Mouse (Mus musculus): Measurements from ENCODE around the gene E2f7. TPM values are rescaled to one million over a fixed set of nuclear protein-coding genes. Genes with fewer than 3 reads are reported as not detected.
"Not testable (repeated sequence)": the region's sequence is repeated elsewhere in the genome, so short reads cannot be mapped to it uniquely, and the experiment has no call there.

The E2f7 gene
- polyA plus RNA-seq, 1 experiment from 2014 or later, result 32.4 TPM

GRCm38 (mm10) chr10:110743701-110744100 is 1.5 kb upstream of the E2f7 start:
- Histone ChIP-seq H3K36me3 (ENCODE audit: control insufficient read depth, insufficient read depth, low read length) (peaks cover 8% of the 10 kb centered on the region; the same call in 1 of the 2 replicates), H3K9me3 (ENCODE audit: control insufficient read depth, low read length) (no peaks in the 10 kb centered on the region), H3K27ac (ENCODE audit: low read depth, low read length) (no peak overlapping the region), H3K4me3 (ENCODE audit: low read length) (no peak overlapping the region), H3K9ac (ENCODE audit: low read depth, low read length) (no peak overlapping the region), H3K4me1 (ENCODE audit: control insufficient read depth, insufficient read depth, low read length) (peaks cover 8% of the 10 kb centered on the region; the same call in 1 of the 2 replicates), H3K27me3 (ENCODE audit: control insufficient read depth, insufficient read depth, low read length) (no peaks in the 10 kb centered on the region), H3K4me2 (replicated peaks; ENCODE audit: low read depth, low read length) (no peak overlapping the region)
- WGBS, result 86% methylated on average over 6 of the region's 6 CpGs
- no peak for ATAC-seq (ENCODE audit: low FRiP score, low TSS enrichment)

- Histone ChIP-seq H3K4me3 (ENCODE audit: low read length) (no peak overlapping the region; the same call in 1 of the 2 replicates), H3K9ac (ENCODE audit: low read depth, low read length) (no peak overlapping the region), H3K4me2 (replicated peaks; ENCODE audit: low read depth, low read length) (no peak overlapping the region; the same call in 1 of the 2 replicates), H3K9me3 (ENCODE audit: control insufficient read depth, low read length) (no peaks in the 10 kb centered on the region), H3K36me3 (ENCODE audit: control insufficient read depth, insufficient read depth, low read length) (peaks cover 12% of the 10 kb centered on the region; the same call in 1 of the 2 replicates), H3K27ac (ENCODE audit: low read depth, low read length) (no peak overlapping the region), H3K4me1 (ENCODE audit: control insufficient read depth, insufficient read depth, low read length) (peaks cover 11% of the 10 kb centered on the region; the same call in 1 of the 2 replicates), H3K27me3 (ENCODE audit: control insufficient read depth, insufficient read depth, low read length) (no peaks in the 10 kb centered on the region)
- WGBS, result 63% methylated on average over 12 of the region's 12 CpGs
- no peak for ATAC-seq (ENCODE audit: low FRiP score, low TSS enrichment)
Observed at GRCm38 (mm10) chr10:110744120-110744519, 1.1 kb upstream of the E2f7 start.

- WGBS, result 1% methylated on average over 22 of the region's 23 CpGs
- peak overlapping the region; percentile 83 for H3K27ac ChIP-seq (ENCODE audit: low read depth, low read length)
- peak overlapping the region; percentile 73 for H3K4me3 ChIP-seq (ENCODE audit: low read length)
- peak overlapping the region; percentile 93 for H3K4me2 ChIP-seq (replicated peaks; ENCODE audit: low read depth, low read length)
- H3K27me3 ChIP-seq (ENCODE audit: control insufficient read depth, insufficient read depth, low read length), result no peaks in the 10 kb centered on the region
- peaks cover 22% of the 10 kb centered on the region for H3K36me3 ChIP-seq (ENCODE audit: control insufficient read depth, insufficient read depth, low read length)
- peaks cover 11% of the 10 kb centered on the region; the same call in 1 of the 2 replicates for H3K4me1 ChIP-seq (ENCODE audit: control insufficient read depth, insufficient read depth, low read length)
- no peaks in the 10 kb centered on the region for H3K9me3 ChIP-seq (ENCODE audit: control insufficient read depth, low read length)
- H3K9ac ChIP-seq (ENCODE audit: low read depth, low read length), result peak overlapping the region; percentile 89
- peak; percentile 74; the same call in 1 of the 2 replicates for ATAC-seq (ENCODE audit: low FRiP score, low TSS enrichment)
Observed at GRCm38 (mm10) chr10:110745640-110746032, 397 bp downstream of the E2f7 start.

GRCm38 (mm10) chr10:110749081-110749480 is 3.8 kb downstream of the E2f7 start:
- Histone ChIP-seq H3K4me1 (ENCODE audit: control insufficient read depth, insufficient read depth, low read length) (peaks cover 11% of the 10 kb centered on the region; the same call in 1 of the 2 replicates), H3K4me2 (replicated peaks; ENCODE audit: low read depth, low read length) (no peak overlapping the region), H3K4me3 (ENCODE audit: low read length) (no peak overlapping the region), H3K27ac (ENCODE audit: low read depth, low read length) (no peak overlapping the region), H3K36me3 (ENCODE audit: control insufficient read depth, insufficient read depth, low read length) (peaks cover 45% of the 10 kb centered on the region), H3K9me3 (ENCODE audit: control insufficient read depth, low read length) (no peaks in the 10 kb centered on the region), H3K27me3 (ENCODE audit: control insufficient read depth, insufficient read depth, low read length) (no peaks in the 10 kb centered on the region), H3K9ac (ENCODE audit: low read depth, low read length) (no peak overlapping the region)
- no peak for ATAC-seq (ENCODE audit: low FRiP score, low TSS enrichment)
- WGBS, result 94% methylated on average over 9 of the region's 9 CpGs

- Histone ChIP-seq H3K27me3 (ENCODE audit: control insufficient read depth, insufficient read depth, low read length) (no peaks in the 10 kb centered on the region), H3K4me3 (ENCODE audit: low read length) (no peak overlapping the region), H3K4me2 (replicated peaks; ENCODE audit: low read depth, low read length) (no peak overlapping the region), H3K36me3 (ENCODE audit: control insufficient read depth, insufficient read depth, low read length) (peaks cover 52% of the 10 kb centered on the region), H3K27ac (ENCODE audit: low read depth, low read length) (no peak overlapping the region), H3K9me3 (ENCODE audit: control insufficient read depth, low read length) (no peaks in the 10 kb centered on the region), H3K9ac (ENCODE audit: low read depth, low read length) (no peak overlapping the region), H3K4me1 (ENCODE audit: control insufficient read depth, insufficient read depth, low read length) (peaks cover 11% of the 10 kb centered on the region; the same call in 1 of the 2 replicates)
- ATAC-seq (ENCODE audit: low FRiP score, low TSS enrichment), result no peak
- 97% methylated on average over 9 of the region's 9 CpGs for WGBS
Observed at GRCm38 (mm10) chr10:110749510-110750305, 4.5 kb downstream of the E2f7 start.

GRCm38 (mm10) chr10:110752849-110753248 is 7.6 kb downstream of the E2f7 start:
- H3K9ac ChIP-seq (ENCODE audit: low read depth, low read length), result no peak overlapping the region
- H3K4me3 ChIP-seq (ENCODE audit: low read length), result no peak overlapping the region
- peak; percentile 30; the same call in 1 of the 2 replicates for ATAC-seq (ENCODE audit: low FRiP score, low TSS enrichment)
- H3K9me3 ChIP-seq (ENCODE audit: control insufficient read depth, low read length), result no peaks in the 10 kb centered on the region
- no peaks in the 10 kb centered on the region for H3K27me3 ChIP-seq (ENCODE audit: control insufficient read depth, insufficient read depth, low read length)
- peaks cover 76% of the 10 kb centered on the region for H3K36me3 ChIP-seq (ENCODE audit: control insufficient read depth, insufficient read depth, low read length)
- peaks cover 2% of the 10 kb centered on the region; the same call in 1 of the 2 replicates for H3K4me1 ChIP-seq (ENCODE audit: control insufficient read depth, insufficient read depth, low read length)
- H3K27ac ChIP-seq (ENCODE audit: low read depth, low read length), result no peak overlapping the region
- H3K4me2 ChIP-seq (replicated peaks; ENCODE audit: low read depth, low read length), result no peak overlapping the region
- 38% methylated on average over 3 of the region's 3 CpGs for WGBS

GRCm38 (mm10) chr10:110755556-110755955 is 10.3 kb downstream of the E2f7 start:
- Histone ChIP-seq H3K4me1 (ENCODE audit: control insufficient read depth, insufficient read depth, low read length) (no peaks in the 10 kb centered on the region; the same call in 1 of the 2 replicates), H3K9me3 (ENCODE audit: control insufficient read depth, low read length) (no peaks in the 10 kb centered on the region), H3K27ac (ENCODE audit: low read depth, low read length) (no peak overlapping the region), H3K4me2 (replicated peaks; ENCODE audit: low read depth, low read length) (no peak overlapping the region), H3K9ac (ENCODE audit: low read depth, low read length) (no peak overlapping the region), H3K4me3 (ENCODE audit: low read length) (no peak overlapping the region), H3K27me3 (ENCODE audit: control insufficient read depth, insufficient read depth, low read length) (no peaks in the 10 kb centered on the region), H3K36me3 (ENCODE audit: control insufficient read depth, insufficient read depth, low read length) (peaks cover 68% of the 10 kb centered on the region)
- ATAC-seq (ENCODE audit: low FRiP score, low TSS enrichment), result no peak
- 96% methylated on average over 10 of the region's 10 CpGs for WGBS

- H3K27ac ChIP-seq (ENCODE audit: low read depth, low read length), result no peak overlapping the region
- no peak overlapping the region for H3K4me3 ChIP-seq (ENCODE audit: low read length)
- no peak overlapping the region for H3K9ac ChIP-seq (ENCODE audit: low read depth, low read length)
- H3K36me3 ChIP-seq (ENCODE audit: control insufficient read depth, insufficient read depth, low read length), result peaks cover 68% of the 10 kb centered on the region
- H3K4me2 ChIP-seq (replicated peaks; ENCODE audit: low read depth, low read length), result no peak overlapping the region
- H3K9me3 ChIP-seq (ENCODE audit: control insufficient read depth, low read length), result no peaks in the 10 kb centered on the region
- 86% methylated on average over 7 of the region's 7 CpGs for whole genome bisulfite sequencing
- H3K27me3 ChIP-seq (ENCODE audit: control insufficient read depth, insufficient read depth, low read length), result no peaks in the 10 kb centered on the region
- ATAC-seq (ENCODE audit: low FRiP score, low TSS enrichment), result no peak
- no peaks in the 10 kb centered on the region; the same call in 1 of the 2 replicates for H3K4me1 ChIP-seq (ENCODE audit: control insufficient read depth, insufficient read depth, low read length)
Observed at GRCm38 (mm10) chr10:110756271-110756793, 11.1 kb downstream of the E2f7 start.

- peaks cover 69% of the 10 kb centered on the region for H3K36me3 ChIP-seq (ENCODE audit: control insufficient read depth, insufficient read depth, low read length)
- H3K9me3 ChIP-seq (ENCODE audit: control insufficient read depth, low read length); H3K4me2 ChIP-seq (replicated peaks; ENCODE audit: low read depth, low read length); H3K27ac ChIP-seq (ENCODE audit: low read depth, low read length); H3K4me3 ChIP-seq (ENCODE audit: low read length); H3K27me3 ChIP-seq (ENCODE audit: control insufficient read depth, insufficient read depth, low read length); H3K4me1 ChIP-seq (ENCODE audit: control insufficient read depth, insufficient read depth, low read length); H3K9ac ChIP-seq (ENCODE audit: low read depth, low read length): not testable (repeated sequence)
- ATAC-seq (ENCODE audit: low FRiP score, low TSS enrichment), result peak; percentile 61; the same call in 1 of the 2 replicates
- 73% methylated on average over 7 of the region's 12 CpGs for WGBS
Observed at GRCm38 (mm10) chr10:110760552-110760951, 15.3 kb downstream of the E2f7 start.

Data from kidney, embryonic 14.5 days (tissue).